Mouse (Mus musculus) left cerebral cortex, postnatal 36 days (tissue): Measurements from ENCODE around the gene Hid1. TPM values are rescaled to one million over a fixed set of nuclear protein-coding genes. Genes with fewer than 3 reads are reported as not detected.

Source experiments
- DNase-seq, 2 experiments: peaks; one replicate each; pipeline ENCODE4 v3.0.0; 2021 to 2022; ENCODE audit warnings: low spot score in 2 of 2, mixed read lengths in 1 of 2
- intact Hi-C: fragments of 180-260 bp; cut with DNase I; formaldehyde crosslinking; loops from one replicate; pipeline ENCODE4 v1.15.1; 2025
- total RNA-seq, 2 experiments: library from RNA; stranded (reverse); gene quantifications; 2 replicates each; pipeline ENCODE4 v1.2.3; 2021

Gene Hid1
- total RNA-seq, 2 experiments from 2014 or later = 106 to 107 TPM

GRCm38 (mm10) chr11:115344967-115345366, 22.6 kb downstream of the Hid1 start:
- no peak for DNase-seq
- intact Hi-C loops = no loop called here

GRCm38 (mm10) chr11:115341866-115342265, 25.7 kb downstream of the Hid1 start:
- no peak for DNase-seq
- intact Hi-C loops = no loop called here

GRCm38 (mm10) chr11:115341246-115341645, 26.3 kb downstream of the Hid1 start:
- intact Hi-C loops = no loop called here
- DNase-seq = no peak

GRCm38 (mm10) chr11:115337826-115338225, 29.7 kb downstream of the Hid1 start:
- intact Hi-C loops = no loop called here
- no peak for DNase-seq

- no peak for DNase-seq
- intact Hi-C loops = no loop called here
Observed at GRCm38 (mm10) chr11:115337350-115337749, 30.2 kb downstream of the Hid1 start.

- intact Hi-C loops = no loop called here
- no peak for DNase-seq
Observed at GRCm38 (mm10) chr11:115336115-115336514, 31.4 kb downstream of the Hid1 start.

GRCm38 (mm10) chr11:115335223-115335622, 32.3 kb downstream of the Hid1 start:
- no peak for DNase-seq
- intact Hi-C loops = no loop called here

- intact Hi-C loops = no loop called here
- DNase-seq = no peak
Observed at GRCm38 (mm10) chr11:115334531-115334930, 33.0 kb downstream of the Hid1 start, which contains the start of gene Otop3. Gene Otop3 (plus strand): TSS chr11:115334731.

- intact Hi-C loops = no loop called here
- no peak for DNase-seq
Observed at GRCm38 (mm10) chr11:115329339-115329738, 38.2 kb downstream of the Hid1 start.

- peak in 1 of 2 experiments; percentile 66 for DNase-seq
- intact Hi-C loops = no loop called here
Observed at GRCm38 (mm10) chr11:115326730-115327129, 40.8 kb downstream of the Hid1 start.

GRCm38 (mm10) chr11:115323354-115323753, 44.2 kb downstream of the Hid1 start:
- no peak for DNase-seq
- intact Hi-C loops = no loop called here

- no peak for DNase-seq
- intact Hi-C loops = loop anchor here (1.0 kb wide), 1 partner anchor 31 kb away; no protein-coding TSS in a partner anchor
Observed at GRCm38 (mm10) chr11:115321906-115322693, 45.5 kb downstream of the Hid1 start, which contains the start of gene Ush1g. Gene Ush1g (minus strand): TSS chr11:115322041.

GRCm38 (mm10) chr11:115319704-115320383, 47.7 kb downstream of the Hid1 start:
- intact Hi-C loops = no loop called here
- DNase-seq = no peak

- DNase-seq = no peak
- intact Hi-C loops = no loop called here
Observed at GRCm38 (mm10) chr11:115318245-115319027, 49.1 kb downstream of the Hid1 start.

GRCm38 (mm10) chr11:115317204-115317603, 50.4 kb downstream of the Hid1 start:
- DNase-seq = no peak
- intact Hi-C loops = no loop called here

- intact Hi-C loops = no loop called here
- DNase-seq = no peak
Observed at GRCm38 (mm10) chr11:115314249-115314648, 53.3 kb downstream of the Hid1 start.

- no peak for DNase-seq
- intact Hi-C loops = no loop called here
Observed at GRCm38 (mm10) chr11:115308781-115309180, 58.8 kb downstream of the Hid1 start.

- intact Hi-C loops = no loop called here
- DNase-seq = no peak
Observed at GRCm38 (mm10) chr11:115306863-115307262, 60.7 kb downstream of the Hid1 start, which contains the start of gene Otop2. Gene Otop2 (plus strand): TSS chr11:115307163.

- intact Hi-C loops = no loop called here
- no peak for DNase-seq
Observed at GRCm38 (mm10) chr11:115303167-115303566, 64.4 kb downstream of the Hid1 start.

GRCm38 (mm10) chr11:115301351-115301750, 66.2 kb downstream of the Hid1 start:
- intact Hi-C loops = no loop called here
- no peak for DNase-seq
